Mouse (Mus musculus) erythroblast, embryonic 14.5 days (primary cell): ENCODE measurements around the gene Gmnn. TPM values are rescaled to one million over a fixed set of nuclear protein-coding genes. Genes with fewer than 3 reads are reported as not detected.
"Not testable (repeated sequence)": the region's sequence is repeated elsewhere in the genome, so short reads cannot be mapped to it uniquely, and the experiment has no call there.

Source experiments
- H3K27me3 ChIP-seq: 2 replicates; pipeline ENCODE4 v1.6.1; 2012; ENCODE audit warnings: inconsistent platforms; ENCODE audit not compliant: control insufficient read depth
- H3K36me3 ChIP-seq: 2 replicates; pipeline ENCODE4 v1.6.1; 2012; ENCODE audit warnings: mild to moderate bottlenecking, inconsistent platforms; ENCODE audit not compliant: control insufficient read depth
- H3K4me1 ChIP-seq: 2 replicates; pipeline ENCODE4 v1.6.1; 2012; ENCODE audit warnings: inconsistent platforms; ENCODE audit not compliant: control insufficient read depth
- H3K4me3 ChIP-seq: replicated peaks from 2 replicates; pipeline ENCODE3; 2012; ENCODE audit warnings: moderate library complexity, mild to moderate bottlenecking, inconsistent platforms
- H3K9me3 ChIP-seq: 2 replicates; pipeline ENCODE4 v1.6.1; 2012; ENCODE audit warnings: low read length, inconsistent platforms, mixed read lengths; ENCODE audit not compliant: control insufficient read depth
- GATA1 ChIP-seq: IDR thresholded peaks from 2 replicates; pipeline ENCODE4 v1.6.1; 2012; ENCODE audit warnings: low read length, inconsistent platforms, mixed read lengths
- TAL1 ChIP-seq: IDR thresholded peaks from 3 replicates; pipeline ENCODE4 v1.6.1; 2012; ENCODE audit warnings: low read length, inconsistent platforms, mixed read lengths
- polyA plus RNA-seq: library from polyadenylated mRNA; stranded (reverse); fragments of >175 nt; gene quantifications from 2 replicates; pipeline ENCODE4 v1.2.3, GENCODE M21; 2012

Gmnn gene
- polyA plus RNA-seq, 1 experiment = 1.7 TPM

DNA sequence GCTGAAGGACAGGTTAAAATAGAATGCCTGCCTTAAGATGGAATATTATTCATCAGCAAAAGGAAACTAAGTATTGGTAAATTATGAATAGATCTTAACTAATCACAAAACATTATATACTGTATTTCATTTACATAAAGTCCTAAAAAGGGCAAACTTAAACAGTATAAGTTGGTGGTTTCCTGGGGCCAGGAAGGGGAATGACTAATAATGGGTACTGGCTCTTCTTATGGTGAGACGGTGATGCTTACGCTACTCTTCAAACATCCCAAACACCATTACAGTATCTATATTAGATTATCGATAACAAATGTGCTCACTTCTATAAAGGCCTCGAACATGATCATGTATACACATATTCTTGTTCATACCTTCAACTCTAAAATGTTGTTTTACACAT is 37.0 kb upstream of the Gmnn start:
- peaks cover 10% of the 10 kb centered on the region for H3K36me3 ChIP-seq
- H3K9me3 ChIP-seq = no peaks in the 10 kb centered on the region
- no peak for TF ChIP-seq GATA1
- no peak for TF ChIP-seq TAL1
- H3K4me3 ChIP-seq = no peak overlapping the region
- peaks cover 12% of the 10 kb centered on the region for H3K4me1 ChIP-seq
- no peaks in the 10 kb centered on the region; the same call in 1 of the 2 replicates for H3K27me3 ChIP-seq

DNA sequence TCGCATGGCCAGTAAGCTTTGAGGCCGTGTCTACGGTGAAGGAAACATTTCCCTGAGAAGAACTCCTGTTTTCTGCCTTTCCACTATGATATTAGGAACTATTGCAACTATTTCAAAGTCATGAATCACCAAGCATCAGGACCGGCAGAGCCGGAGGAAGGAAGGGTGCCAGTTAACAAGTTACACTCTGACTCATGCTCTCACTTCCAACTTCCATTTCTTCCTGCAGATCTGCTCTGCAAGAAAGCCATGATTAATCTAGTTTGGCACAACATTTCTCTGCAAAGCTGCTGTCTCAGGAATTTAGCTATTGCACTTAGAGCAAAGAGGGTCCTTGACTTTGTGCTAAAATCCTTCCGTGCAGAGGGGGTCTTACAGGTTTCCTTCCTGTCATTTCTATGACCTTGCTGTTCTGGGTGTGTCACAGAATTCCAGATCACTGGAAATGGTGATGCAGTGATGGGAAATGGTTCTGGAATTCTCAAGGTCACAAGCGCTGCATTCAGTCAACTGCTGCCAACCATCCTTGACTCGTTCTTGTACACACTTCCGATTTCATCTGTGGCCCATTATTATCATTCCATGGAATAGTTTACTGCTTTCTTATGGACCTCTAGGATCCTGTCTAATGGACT is 30.8 kb upstream of the Gmnn start:
- no peaks in the 10 kb centered on the region for H3K4me1 ChIP-seq
- TF ChIP-seq TAL1 (no peak), GATA1 (no peak)
- no peaks in the 10 kb centered on the region for H3K36me3 ChIP-seq
- no peaks in the 10 kb centered on the region; the same call in 1 of the 2 replicates for H3K27me3 ChIP-seq
- no peak overlapping the region for H3K4me3 ChIP-seq
- no peaks in the 10 kb centered on the region for H3K9me3 ChIP-seq

DNA sequence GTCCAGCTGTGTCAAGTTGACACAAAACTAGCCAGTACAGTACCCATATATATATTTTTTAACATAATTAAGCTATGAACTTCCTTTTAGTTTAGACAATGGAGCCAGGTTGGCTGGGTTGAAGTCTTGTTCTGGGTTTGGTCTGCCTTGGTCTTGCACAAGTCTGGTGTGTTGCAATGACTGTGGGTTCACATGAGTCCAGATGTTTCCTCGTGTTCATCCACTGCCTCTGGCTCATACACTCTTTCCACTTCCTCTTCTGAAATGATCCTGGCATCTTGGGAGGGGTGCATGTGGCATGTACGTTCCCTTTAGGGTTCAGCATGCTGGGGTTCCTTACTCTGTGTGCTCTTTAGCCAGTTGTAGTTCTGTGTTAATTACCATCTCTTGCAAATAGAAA is 29.6 kb upstream of the Gmnn start:
- no peaks in the 10 kb centered on the region for H3K9me3 ChIP-seq
- no peak for TF ChIP-seq TAL1
- no peaks in the 10 kb centered on the region for H3K4me1 ChIP-seq

DNA sequence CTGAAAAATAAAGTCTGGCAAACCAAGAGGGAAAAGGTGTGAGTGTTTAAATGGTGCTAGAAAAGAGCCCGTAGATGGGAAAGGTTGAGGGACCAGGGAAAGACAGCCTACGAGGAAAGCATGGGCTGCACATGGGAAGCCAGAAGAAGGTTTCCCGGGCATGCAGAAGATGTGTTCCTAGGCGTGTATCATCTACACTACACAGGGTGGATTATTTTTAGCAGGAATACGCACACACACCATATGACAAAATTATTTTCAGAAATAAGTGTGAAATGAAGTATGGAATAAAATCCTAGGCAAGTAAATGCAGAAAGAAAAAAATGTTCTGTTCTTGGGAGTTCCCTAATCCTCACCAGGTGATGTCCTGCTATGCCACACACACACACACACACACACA is 25.8 kb upstream of the Gmnn start:
- H3K4me3 ChIP-seq = no peak overlapping the region
- H3K9me3 ChIP-seq = no peaks in the 10 kb centered on the region
- H3K36me3 ChIP-seq = no peaks in the 10 kb centered on the region
- peaks cover 3% of the 10 kb centered on the region for H3K4me1 ChIP-seq
- peaks cover 4% of the 10 kb centered on the region; the same call in 1 of the 2 replicates for H3K27me3 ChIP-seq
- TF ChIP-seq GATA1 (no peak), TAL1 (no peak)

More for the DNA sequence above, 29.6 kb upstream of the Gmnn start:
- H3K36me3 ChIP-seq = no peaks in the 10 kb centered on the region
- no peak overlapping the region for H3K4me3 ChIP-seq
- H3K27me3 ChIP-seq = peaks cover under 1% of the 10 kb centered on the region; the same call in 1 of the 2 replicates

DNA sequence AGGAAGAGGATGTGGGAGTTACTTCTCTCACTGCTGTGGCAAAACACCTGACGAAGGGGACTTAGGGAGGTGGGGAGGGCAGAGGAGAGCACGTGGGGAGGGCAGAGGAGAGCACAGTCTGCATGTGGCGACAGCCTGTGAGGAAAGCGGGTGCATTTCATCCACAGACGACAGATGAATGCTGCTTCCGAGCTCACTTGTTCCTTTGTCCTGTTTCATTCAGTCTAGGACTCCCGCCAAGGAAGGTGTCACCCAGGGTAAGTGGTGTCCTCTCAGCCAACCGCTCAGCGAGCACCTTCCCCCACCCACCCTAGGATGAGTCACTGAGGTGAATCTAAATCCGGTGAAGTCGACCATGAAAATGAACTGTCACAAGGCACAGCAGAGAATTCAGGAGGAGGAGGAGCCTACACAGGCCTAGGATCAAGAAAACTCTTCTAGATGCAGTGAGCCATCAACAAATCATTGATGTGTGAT is 24.3 kb upstream of the Gmnn start:
- Histone ChIP-seq H3K4me1 (peaks cover 3% of the 10 kb centered on the region), H3K36me3 (no peaks in the 10 kb centered on the region), H3K27me3 (peaks cover 4% of the 10 kb centered on the region; the same call in 1 of the 2 replicates), H3K9me3 (no peaks in the 10 kb centered on the region), H3K4me3 (no peak overlapping the region)
- TF ChIP-seq TAL1 (no peak), GATA1 (no peak)

DNA sequence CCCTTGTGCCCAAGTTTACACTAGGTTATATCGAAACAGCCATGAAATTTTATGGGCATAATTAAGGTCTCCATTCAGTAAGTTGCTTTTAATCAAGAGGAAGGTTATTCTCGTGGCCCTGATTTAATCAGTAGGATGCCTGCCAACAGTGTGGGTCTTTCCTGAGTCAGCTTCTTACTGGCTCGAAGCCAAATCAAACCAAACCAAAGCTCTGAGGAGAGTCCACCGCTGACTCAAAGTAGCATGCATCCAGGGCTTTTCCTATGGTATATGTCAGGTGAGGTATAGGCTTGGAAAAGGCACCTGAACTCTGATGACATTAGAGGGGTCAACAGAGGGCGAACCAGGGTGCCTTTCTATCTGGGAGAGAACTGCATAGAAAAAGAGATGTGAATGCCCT is 20.2 kb upstream of the Gmnn start:
- Histone ChIP-seq H3K4me3 (no peak overlapping the region), H3K36me3 (no peaks in the 10 kb centered on the region), H3K27me3 (peaks cover 4% of the 10 kb centered on the region; the same call in 1 of the 2 replicates), H3K4me1 (peaks cover 3% of the 10 kb centered on the region), H3K9me3 (no peaks in the 10 kb centered on the region)
- no peak for TF ChIP-seq TAL1
- TF ChIP-seq GATA1 = no peak

DNA sequence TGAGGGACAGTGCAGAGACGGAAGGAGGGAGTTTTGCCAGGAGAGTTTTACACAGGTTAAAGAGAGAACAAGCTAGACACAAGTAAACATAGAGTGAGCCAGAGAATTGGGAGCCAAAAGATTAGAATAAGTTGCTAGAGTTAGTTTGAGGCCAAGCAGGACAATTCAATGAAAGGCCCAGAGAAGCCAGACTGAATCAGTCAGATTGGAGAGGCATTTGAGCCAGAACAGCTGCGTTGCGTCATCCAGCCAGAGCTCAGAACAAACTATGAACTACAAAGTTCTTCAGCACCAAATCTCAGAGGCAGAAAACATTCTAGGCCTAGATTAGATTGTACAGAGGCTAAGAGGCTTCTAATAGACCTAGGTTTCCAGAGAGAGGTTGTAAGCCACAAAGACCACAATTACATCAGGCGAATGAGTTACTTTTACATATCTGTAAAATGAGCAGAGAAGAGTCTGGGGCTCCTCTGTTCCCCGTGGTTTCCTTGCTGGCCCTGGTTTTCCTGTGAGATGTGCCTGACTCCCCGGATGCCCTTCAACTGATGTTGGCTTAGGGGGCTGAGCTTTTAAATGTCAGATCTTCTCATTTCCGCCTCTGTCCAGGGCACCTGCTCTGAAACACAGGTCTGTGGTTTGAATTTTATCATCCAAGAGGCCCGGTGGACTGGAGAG is 17.1 kb upstream of the Gmnn start:
- Histone ChIP-seq H3K27me3 (no peaks in the 10 kb centered on the region), H3K4me3 (no peak overlapping the region), H3K4me1 (no peaks in the 10 kb centered on the region; the same call in 1 of the 2 replicates), H3K36me3 (no peaks in the 10 kb centered on the region), H3K9me3 (no peaks in the 10 kb centered on the region)
- TF ChIP-seq TAL1 (no peak), GATA1 (no peak)

DNA sequence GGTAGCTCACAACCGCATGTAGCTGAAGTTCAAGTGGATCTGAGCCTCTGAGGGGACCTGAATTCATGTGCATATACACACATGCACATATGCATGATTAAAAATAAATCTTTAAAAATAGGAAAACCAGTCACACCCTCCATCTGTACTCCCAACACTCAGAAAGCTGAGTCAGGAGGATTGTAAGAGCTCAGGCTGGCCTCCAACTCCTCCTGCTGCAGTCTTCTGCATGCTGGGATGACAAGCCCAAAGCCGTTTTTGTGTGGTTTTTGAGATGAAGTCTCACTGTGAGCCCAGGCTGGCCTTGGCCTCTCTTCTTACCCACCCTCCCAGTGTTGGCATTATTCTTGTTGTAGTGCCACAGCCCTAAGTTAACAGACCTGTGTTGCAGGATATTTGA is 16.3 kb upstream of the Gmnn start:
- H3K9me3 ChIP-seq = no peaks in the 10 kb centered on the region
- no peaks in the 10 kb centered on the region for H3K27me3 ChIP-seq
- no peaks in the 10 kb centered on the region for H3K36me3 ChIP-seq
- H3K4me1 ChIP-seq = no peaks in the 10 kb centered on the region; the same call in 1 of the 2 replicates
- no peak overlapping the region for H3K4me3 ChIP-seq
- TF ChIP-seq TAL1 (no peak), GATA1 (no peak)

DNA sequence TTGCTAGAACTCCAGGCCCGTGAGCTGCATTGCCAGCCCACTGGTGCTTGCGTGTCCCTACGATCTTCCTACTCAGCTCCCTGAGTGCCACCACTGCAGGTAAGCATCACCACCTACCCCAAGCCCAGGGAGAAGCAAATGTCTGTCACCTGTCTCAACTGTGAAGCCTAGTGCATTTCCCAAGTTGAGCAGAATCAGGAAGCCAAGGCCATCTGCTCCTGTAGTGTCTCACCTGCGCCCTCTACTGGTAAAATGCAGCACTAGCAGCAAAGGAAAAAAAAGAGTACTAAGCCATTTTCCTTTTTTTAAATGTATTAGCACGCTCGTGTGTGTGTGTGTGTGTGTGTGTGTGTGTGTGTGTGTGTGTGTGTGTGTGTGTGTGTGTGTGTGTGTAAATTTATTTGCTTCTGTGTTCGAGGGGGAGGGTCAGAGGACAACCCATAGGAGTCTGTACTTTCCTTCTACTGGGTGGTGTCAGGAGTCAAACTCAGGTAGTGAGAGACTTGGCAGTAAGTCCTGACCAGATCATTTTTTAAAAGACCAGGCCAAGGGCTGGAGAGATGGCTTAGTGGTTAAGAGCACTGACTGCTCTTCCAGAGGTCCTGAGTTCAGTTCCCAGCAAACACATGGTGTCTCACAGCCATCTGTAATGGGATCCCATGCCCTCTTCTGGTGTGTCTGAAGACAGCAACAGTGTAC is 14.6 kb upstream of the Gmnn start:
- Histone ChIP-seq H3K27me3 (no peaks in the 10 kb centered on the region), H3K4me3 (no peak overlapping the region), H3K4me1 (no peaks in the 10 kb centered on the region; the same call in 1 of the 2 replicates), H3K36me3 (no peaks in the 10 kb centered on the region), H3K9me3 (peaks cover 3% of the 10 kb centered on the region; the same call in 1 of the 2 replicates)
- TF ChIP-seq TAL1 = no peak
- TF ChIP-seq GATA1 = no peak

DNA sequence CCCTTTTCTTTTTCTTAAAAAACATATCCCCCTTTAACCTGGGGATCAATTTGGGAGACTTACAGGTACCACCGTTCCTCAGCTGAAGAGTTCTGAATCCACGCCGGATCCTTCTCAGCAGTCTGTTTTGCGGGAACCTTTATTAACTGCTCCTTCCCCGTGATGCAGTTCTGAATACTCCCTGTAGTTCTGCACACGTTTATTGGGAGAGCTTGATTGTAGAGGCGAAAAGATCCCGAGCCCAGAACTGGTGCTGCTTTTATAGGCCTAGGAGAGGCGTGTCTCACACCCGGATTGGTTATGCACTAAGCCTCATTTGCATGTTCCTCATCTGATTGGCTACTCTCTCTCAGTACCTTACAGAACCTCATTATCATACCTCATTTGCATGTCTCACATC is 9.8 kb upstream of the Gmnn start:
- H3K4me3 ChIP-seq, H3K27me3 ChIP-seq, H3K9me3 ChIP-seq, H3K4me1 ChIP-seq, H3K36me3 ChIP-seq: not testable (repeated sequence)

DNA sequence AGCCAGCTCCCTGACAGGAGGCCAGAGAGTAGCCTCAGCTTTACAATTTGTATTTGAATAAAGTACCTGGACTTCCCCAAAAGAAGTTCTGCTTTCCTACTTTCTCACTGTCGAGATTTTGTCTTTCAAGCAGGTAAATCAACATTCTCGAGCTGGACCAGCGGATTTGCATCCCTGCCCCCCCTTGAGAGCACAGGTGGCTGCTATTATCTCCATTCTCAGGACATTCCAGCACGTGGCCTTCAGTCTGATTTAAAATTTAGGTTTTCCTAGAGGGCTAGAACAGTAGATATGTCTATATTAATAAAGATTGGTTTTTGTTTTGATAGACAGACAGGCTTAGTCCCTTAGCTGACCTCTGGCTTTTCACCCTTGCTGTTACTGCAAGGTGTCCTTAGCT is 6.1 kb upstream of the Gmnn start:
- not testable (repeated sequence) for H3K4me3 ChIP-seq, H3K4me1 ChIP-seq, H3K9me3 ChIP-seq, H3K27me3 ChIP-seq
- H3K36me3 ChIP-seq = peaks cover 11% of the 10 kb centered on the region
